ENCODE assay signal across 7 mouse cellular contexts in the genomic region with DNA sequence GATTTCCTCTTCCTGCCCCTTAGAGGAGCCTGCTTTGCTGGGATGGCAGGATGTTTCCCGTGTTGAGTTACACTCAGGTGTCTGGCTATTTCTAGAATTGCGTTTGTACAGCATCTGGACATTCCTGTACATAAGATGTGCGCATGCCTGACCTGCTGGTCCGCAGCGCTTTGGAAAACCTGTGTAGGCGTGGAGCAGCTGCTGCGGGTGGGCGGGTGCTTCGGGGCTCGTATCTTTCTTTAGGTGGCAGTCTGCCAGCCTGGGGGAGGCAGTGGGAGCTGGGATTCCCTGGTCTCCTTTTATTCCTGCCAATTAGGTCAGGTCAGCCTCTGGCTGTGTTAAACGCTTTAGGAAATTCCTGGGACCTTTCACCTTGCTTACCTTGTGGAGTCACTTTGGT. TPM values are rescaled to one million over a fixed set of nuclear protein-coding genes. Genes with fewer than 3 reads are reported as not detected.
DNase-seq lines count a peak whose midpoint lies in the region; TF ChIP-seq lines count a peak whose summit lies in the region.

No protein-coding gene starts in this region.

- no peaks in the 10 kb centered on the region for H3K36me3 ChIP-seq in heart, adult 2 months (ENCODE audit: control insufficient read depth, insufficient read depth, low read length)

- 6% methylated on average over 11 of the region's 11 CpGs for WGBS in heart, adult 2 months

- H3K4me1 ChIP-seq in heart, adult 2 months (ENCODE audit: control insufficient read depth, insufficient read depth, low read length): peaks cover 3% of the 10 kb centered on the region; the same call in 1 of the 2 replicates

- DNase-seq in lung, adult 18-20 months: peak; percentile 17 to 23
- no peak for DNase-seq in lung, postnatal 25 days (ENCODE audit: low spot score)
- DNase-seq in heart, adult 2 months: peak; percentile 38 to 40
- DNase-seq in kidney, postnatal 25 days: peak; percentile 38 to 58
- peak; percentile 63 for DNase-seq in ovary, postnatal 14 days (ENCODE audit: low spot score)
- DNase-seq in B cell, adult 2 months: no peak
- no peak for DNase-seq in cerebellum, postnatal 4 days (ENCODE audit: low spot score in 2 of 2)

- intact Hi-C loops in heart, adult 2 months (cut with DNase I): loop anchor here (5.0 kb wide), 1 partner anchor 255 kb away; no protein-coding TSS in a partner anchor

- no peak overlapping the region for H3K4me3 ChIP-seq in heart, adult 2 months

- H3K27ac ChIP-seq in heart, adult 2 months: no peak overlapping the region

- no peaks in the 10 kb centered on the region for H3K27me3 ChIP-seq in heart, adult 2 months (ENCODE audit: control insufficient read depth, insufficient read depth, low read length)

- TF ChIP-seq CTCF in heart, adult 2 months (IDR thresholded peaks at IDR 0.05): no peak

- no peaks in the 10 kb centered on the region for H3K79me2 ChIP-seq in heart, adult 2 months (replicated peaks; ENCODE audit: control insufficient read depth, insufficient read depth, low read length)

- TF ChIP-seq POLR2A in heart, adult 2 months (IDR thresholded peaks at IDR 0.05; ENCODE audit: insufficient read depth, low read depth, low read length): no peak

- no peak for TF ChIP-seq EP300 in heart, adult 2 months (IDR thresholded peaks at IDR 0.05; ENCODE audit: insufficient read depth, low read depth, low read length)

- no peak overlapping the region for H3K9ac ChIP-seq in heart, adult 2 months (ENCODE audit: low read depth, low read length)

RNA-seq across cellular contexts. Expression of a gene that starts 39.6 kb away (rescaled TPM):
- total RNA-seq in heart, adult 2 months (2021): 10 to 100 TPM; 14.3 to 22.4 TPM
- 15.3 and 18.0 TPM in 2 replicates for polyA plus RNA-seq in heart, adult 2 months (2012; rRNA removed)

Comparison
In these comparisons a context has a peak if more than half of its experiments do, and no peak if none do; other contexts are left out.
1. DNase-seq: peak in lung, adult 18-20 months (2 of 2), heart, adult 2 months (2 of 2), kidney, postnatal 25 days (2 of 2) and ovary, postnatal 14 days (single experiment); none in lung, postnatal 25 days (single experiment), B cell, adult 2 months (0 of 2) and cerebellum, postnatal 4 days (0 of 2).